Mouse (Mus musculus) B cell, adult 67 days (primary cell): Measurements from ENCODE around the gene Klk1b24. TPM values are rescaled to one million over a fixed set of nuclear protein-coding genes. Genes with fewer than 3 reads are reported as not detected.

Source experiments
- total RNA-seq, 2 experiments: library from RNA; stranded (reverse); gene quantifications; 4 replicates each; pipeline ENCODE4 v1.2.4; 2023

The Klk1b24 gene
- total RNA-seq, result not detected

GRCm38 (mm10) chr7:44187936-44188335, at the start of gene Klk1b24:
TSS of gene Klk1b24 (plus strand) at chr7:44188236.

GRCm38 (mm10) chr7:44197891-44198290, 9.9 kb downstream of the Klk1b24 start, which contains the start of gene Klk1b3:
TSS of gene Klk1b3 (plus strand) at chr7:44198191.

GRCm38 (mm10) chr7:44207135-44207534, 19.1 kb downstream of the Klk1b24 start, which contains the start of gene Klk1b4:
TSS of gene Klk1b4 (plus strand) at chr7:44207435.

GRCm38 (mm10) chr7:44215645-44216044, 27.6 kb downstream of the Klk1b24 start, which contains the start of gene Klk1b5:
TSS of gene Klk1b5 (plus strand) at chr7:44215945.

GRCm38 (mm10) chr7:44225076-44225475, 37.0 kb downstream of the Klk1b24 start, which contains the start of gene Klk1:
TSS of gene Klk1 (plus strand) at chr7:44225360.

GRCm38 (mm10) chr7:44235909-44236308, 47.9 kb downstream of the Klk1b24 start, which contains the start of gene Gm36864:
TSS of gene Gm36864 (plus strand) at chr7:44236177.

Other genes with a start within 250 kb of the Klk1b24 start
- gene Klk1b8, start 237.6 kb upstream of the Klk1b24 start, total RNA-seq, result not detected
- gene Klk1b1, start 221.5 kb upstream of the Klk1b24 start, total RNA-seq, result not detected
- gene Klk1b9, start 212.2 kb upstream of the Klk1b24 start, total RNA-seq, result not detected
- gene Klk1b11, start 192.4 kb upstream of the Klk1b24 start, total RNA-seq, result not detected
- gene Klk1b26, start 176.1 kb upstream of the Klk1b24 start, total RNA-seq, result not detected
- not detected for gene Klk1b27, start 135.9 kb upstream of the Klk1b24 start, total RNA-seq
- gene Klk1b21, start 85.9 kb upstream of the Klk1b24 start, total RNA-seq, result not detected
- gene Klk1b22, start 75.6 kb upstream of the Klk1b24 start, total RNA-seq, result not detected
- not detected for gene Klk1b16, start 51.5 kb upstream of the Klk1b24 start, total RNA-seq
- gene Klk1b3, start 10.0 kb downstream of the Klk1b24 start, total RNA-seq, result not detected
- not detected for gene Klk1b4, start 19.2 kb downstream of the Klk1b24 start, total RNA-seq
- gene Klk1b5, start 27.7 kb downstream of the Klk1b24 start, total RNA-seq, result not detected
- not detected for gene Klk1, start 37.1 kb downstream of the Klk1b24 start, total RNA-seq
- gene Gm36864, start 47.9 kb downstream of the Klk1b24 start, total RNA-seq, result not detected
- 1 to 10 TPM; 1.8 to 2.2 TPM for gene 1700028J19Rik, start 58.5 kb downstream of the Klk1b24 start, total RNA-seq
- 100 to 1,000 TPM; 154 to 171 TPM for gene 2410002F23Rik, start 58.5 kb downstream of the Klk1b24 start, total RNA-seq
- not detected for gene Acp4, start 69.1 kb downstream of the Klk1b24 start, total RNA-seq
- not detected for gene Gm15517, start 73.2 kb downstream of the Klk1b24 start, total RNA-seq
- 1 to 10 TPM; 1.2 to 1.7 TPM for gene Clec11a, start 118.7 kb downstream of the Klk1b24 start, total RNA-seq
- gene Shank1, start 122.0 kb downstream of the Klk1b24 start, total RNA-seq, result 10 to 100 TPM; 38.5 to 52.4 TPM
- not detected for gene Syt3, start 195.9 kb downstream of the Klk1b24 start, total RNA-seq
- 1 to 10 TPM in 1 of 2 experiments, not detected in 1; 1.1 TPM for gene 1700008O03Rik, start 197.6 kb downstream of the Klk1b24 start, total RNA-seq
- not detected for gene Lrrc4b, start 240.8 kb downstream of the Klk1b24 start, total RNA-seq